Mouse (Mus musculus) induced T-regulatory cell, adult 2 months (primary cell): ENCODE measurements around the gene Dapk3.
A peak's percentile ranks its signal among the peaks of the same experiment; 100 is the strongest.
"Not testable (repeated sequence)": the region's sequence is repeated elsewhere in the genome, so short reads cannot be mapped to it uniquely, and the experiment has no call there.

Experiments
- DNase-seq: peaks from one replicate; pipeline ENCODE4 v3.0.0-alpha.2; 2012; ENCODE audit warnings: low read depth

Dapk3 gene

GRCm38 (mm10) chr10:81145778-81146177 lies 37.0 kb upstream of the Dapk3 start:
- no peak for DNase-seq

- no peak for DNase-seq
Measured at GRCm38 (mm10) chr10:81146296-81146695, 36.5 kb upstream of the Dapk3 start.

- no peak for DNase-seq
Measured at GRCm38 (mm10) chr10:81151261-81151660, 31.5 kb upstream of the Dapk3 start.

- DNase-seq: no peak
Measured at GRCm38 (mm10) chr10:81152609-81153008, 30.2 kb upstream of the Dapk3 start.

GRCm38 (mm10) chr10:81154313-81154712 lies 28.5 kb upstream of the Dapk3 start:
- no peak for DNase-seq

- DNase-seq: no peak
Measured at GRCm38 (mm10) chr10:81154736-81155135, 28.1 kb upstream of the Dapk3 start.

- DNase-seq: no peak
Measured at GRCm38 (mm10) chr10:81161602-81162317, 21.0 kb upstream of the Dapk3 start.

GRCm38 (mm10) chr10:81162318-81162652 lies 20.5 kb upstream of the Dapk3 start:
- DNase-seq: peak; percentile 43

- DNase-seq: no peak
Measured at GRCm38 (mm10) chr10:81165118-81165517, 17.7 kb upstream of the Dapk3 start.

- DNase-seq: peak; percentile 100
Measured at GRCm38 (mm10) chr10:81167200-81168086, 15.4 kb upstream of the Dapk3 start, which contains the start of gene Pias4. TSS of gene Pias4 (minus strand) at chr10:81167923.

- no peak for DNase-seq
Measured at GRCm38 (mm10) chr10:81168087-81168431, 14.7 kb upstream of the Dapk3 start.

- peak; percentile 95 for DNase-seq
Measured at GRCm38 (mm10) chr10:81168521-81169244, 14.1 kb upstream of the Dapk3 start.

- peak; percentile 86 for DNase-seq
Measured at GRCm38 (mm10) chr10:81169411-81169900, 13.3 kb upstream of the Dapk3 start.

GRCm38 (mm10) chr10:81173132-81173531 lies 9.7 kb upstream of the Dapk3 start:
- peak; percentile 93 for DNase-seq

- DNase-seq: peak; percentile 93
Measured at GRCm38 (mm10) chr10:81174617-81175344, 8.0 kb upstream of the Dapk3 start.

GRCm38 (mm10) chr10:81175345-81175701 lies 7.5 kb upstream of the Dapk3 start:
- not testable (repeated sequence) for DNase-seq

- DNase-seq: peak; percentile 58
Measured at GRCm38 (mm10) chr10:81175936-81176465, 6.8 kb upstream of the Dapk3 start.

- DNase-seq: peak; percentile 99
Measured at GRCm38 (mm10) chr10:81176466-81177271, 6.1 kb upstream of the Dapk3 start, which contains the start of gene Eef2. TSS of gene Eef2 (plus strand) at chr10:81176631.

- peak; percentile 65 for DNase-seq
Measured at GRCm38 (mm10) chr10:81177491-81177925, 5.3 kb upstream of the Dapk3 start.

GRCm38 (mm10) chr10:81177958-81178712 lies 4.7 kb upstream of the Dapk3 start:
- DNase-seq: no peak
